Mouse (Mus musculus) cerebellum, adult (tissue): ENCODE data around the gene Mtap.

Experiments
- ATAC-seq: cut with Nextera tagmentation; 2 replicates; pipeline ENCODE4 v1.9.2; 2017; ENCODE audit warnings: mild to moderate bottlenecking, moderate library complexity, mixed read lengths; ENCODE audit not compliant: insufficient number of reproducible peaks, low FRiP score, low TSS enrichment

Mtap gene

GRCm38 (mm10) chr4:89136356-89136755 is 566 bp upstream of the Mtap start:
- ATAC-seq: no peak

DNA sequence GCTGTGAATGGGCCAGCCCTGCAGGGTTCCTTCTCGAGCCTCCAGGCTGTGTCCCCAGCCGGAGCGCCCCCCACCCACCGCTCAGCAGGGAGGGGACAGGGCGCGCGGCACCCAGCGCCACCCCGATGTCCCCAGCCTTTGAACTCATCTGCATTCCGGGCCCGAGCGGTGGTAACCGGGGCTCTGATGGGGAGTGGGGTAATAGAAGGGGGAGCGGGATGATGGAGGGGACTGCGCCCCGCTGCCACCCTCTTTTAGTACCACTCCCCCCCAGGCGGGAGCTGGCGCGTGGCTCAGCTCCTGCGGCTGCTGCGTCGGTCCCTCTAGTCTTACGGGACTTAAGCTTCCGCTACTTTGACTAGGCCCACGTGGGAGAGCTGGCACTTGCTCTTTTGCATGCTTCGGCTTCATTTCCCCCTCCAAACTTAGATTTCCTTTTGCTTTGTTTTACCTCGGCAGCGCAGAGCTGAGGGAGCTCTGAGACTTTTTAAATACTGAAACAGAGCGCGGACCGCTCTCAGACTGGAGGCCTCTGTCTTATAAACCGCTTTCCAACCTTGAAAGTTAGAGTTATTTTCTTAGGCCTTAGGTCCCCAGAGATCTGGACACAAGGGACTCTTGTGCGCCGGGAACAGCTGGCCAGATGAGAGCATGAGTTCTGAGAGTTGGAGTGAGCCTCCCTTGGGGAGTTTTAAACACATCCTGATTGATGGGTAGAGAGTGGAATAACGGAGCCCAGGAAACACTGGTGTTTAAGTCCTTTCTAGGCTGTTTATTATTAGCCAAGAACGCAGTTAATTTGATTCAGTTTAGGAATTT is 829 bp downstream of the Mtap start:
- peak; percentile 23; the same call in 1 of the 2 replicates for ATAC-seq

DNA sequence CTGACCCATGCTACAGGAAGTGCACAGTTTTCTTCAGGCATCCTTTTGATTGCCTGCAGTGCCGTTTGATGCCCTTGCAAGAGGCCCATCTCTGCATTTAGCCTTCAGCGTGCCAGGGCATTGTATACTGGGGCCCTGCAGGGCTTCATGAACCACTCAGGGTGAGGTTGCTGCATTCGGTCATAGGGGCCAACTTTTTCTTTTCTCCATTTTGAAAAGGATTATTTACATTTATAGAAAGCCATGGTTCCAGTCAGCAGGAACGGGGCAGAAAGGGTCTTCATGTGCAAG is 1.4 kb downstream of the Mtap start:
- no peak for ATAC-seq

DNA sequence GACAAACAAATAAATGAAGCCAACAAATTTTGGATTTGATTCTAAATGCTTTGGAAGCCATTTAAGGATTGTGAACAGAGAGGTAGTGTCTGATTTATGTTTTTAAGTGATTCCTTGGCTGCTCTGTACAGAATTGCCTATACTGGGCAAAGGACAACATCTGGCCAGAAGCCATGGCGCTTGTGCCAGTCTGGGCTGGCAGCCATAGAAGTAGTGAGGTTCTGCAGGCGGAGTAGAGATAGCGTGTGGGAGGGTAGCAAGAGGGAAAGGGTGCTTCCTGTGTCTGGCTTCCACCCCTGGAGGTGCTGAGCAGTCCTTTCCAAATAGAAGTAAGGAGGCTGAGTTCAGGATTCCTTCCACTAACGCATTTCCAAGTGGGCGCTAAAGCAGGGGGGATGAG is 3.9 kb downstream of the Mtap start:
- ATAC-seq: no peak

DNA sequence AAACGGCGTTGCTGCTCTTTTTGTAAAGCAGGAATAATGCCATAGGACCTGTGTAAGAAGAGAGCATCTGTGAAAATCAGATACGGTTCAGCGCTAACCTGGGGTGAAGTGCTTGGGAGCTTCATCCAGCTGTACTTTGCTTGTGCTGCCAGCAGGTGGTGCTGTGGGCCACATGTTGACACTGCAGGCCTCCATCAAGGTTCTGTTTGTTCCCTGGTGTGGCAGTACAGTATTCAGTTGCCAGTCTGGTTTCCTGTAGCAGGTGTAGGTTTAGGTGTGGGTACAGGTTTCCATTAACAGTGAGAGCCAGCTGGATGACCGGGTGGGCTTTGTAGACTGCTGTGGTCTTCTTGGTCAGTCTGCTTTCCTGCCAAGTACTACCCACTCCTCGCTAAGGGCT is 8.5 kb downstream of the Mtap start:
- ATAC-seq: peak; percentile 78

DNA sequence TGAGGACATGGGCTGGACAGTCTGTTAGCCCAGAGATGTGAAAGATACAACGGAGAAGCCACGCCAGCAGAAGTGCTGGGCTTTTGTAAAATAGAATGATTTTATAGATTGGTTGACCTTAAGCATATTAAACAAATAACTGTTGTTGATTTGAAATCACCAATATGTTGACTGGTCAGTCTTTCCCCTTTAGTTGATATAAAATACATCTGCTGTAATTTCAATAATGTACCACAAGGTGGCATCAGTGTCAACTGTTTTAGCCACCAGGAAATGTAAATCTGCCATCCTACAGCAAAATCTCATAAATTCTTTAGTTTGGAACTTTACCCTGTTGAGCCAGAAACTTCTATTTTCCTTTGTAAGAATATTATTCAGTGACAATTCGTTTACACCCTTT is 9.4 kb downstream of the Mtap start:
- ATAC-seq: no peak

- ATAC-seq: no peak
Observed at GRCm38 (mm10) chr4:89149261-89149660, 12.3 kb downstream of the Mtap start.

- no peak for ATAC-seq
Observed at GRCm38 (mm10) chr4:89161389-89161788, 24.5 kb downstream of the Mtap start.

DNA sequence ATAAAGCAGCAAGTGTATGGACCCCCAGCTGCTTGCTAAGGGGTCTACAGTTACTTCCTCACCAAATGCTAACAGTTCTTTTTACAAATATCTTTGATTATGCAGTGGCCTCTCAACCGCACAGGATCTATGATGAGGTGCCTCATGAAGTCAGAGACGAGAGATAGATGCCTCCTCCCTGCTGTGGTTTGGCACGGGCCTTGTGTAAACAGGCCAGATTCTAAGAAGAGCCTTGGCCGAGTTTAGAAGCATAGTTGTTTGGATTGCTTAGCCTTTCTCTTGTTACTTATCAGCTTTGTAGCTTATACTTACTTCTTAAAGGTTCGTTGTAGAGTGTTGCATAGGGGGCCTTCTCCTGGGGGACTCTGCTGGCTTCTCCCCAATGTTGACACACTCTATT is 25.6 kb downstream of the Mtap start:
- no peak for ATAC-seq

GRCm38 (mm10) chr4:89163613-89164012 is 26.7 kb downstream of the Mtap start:
- no peak for ATAC-seq

DNA sequence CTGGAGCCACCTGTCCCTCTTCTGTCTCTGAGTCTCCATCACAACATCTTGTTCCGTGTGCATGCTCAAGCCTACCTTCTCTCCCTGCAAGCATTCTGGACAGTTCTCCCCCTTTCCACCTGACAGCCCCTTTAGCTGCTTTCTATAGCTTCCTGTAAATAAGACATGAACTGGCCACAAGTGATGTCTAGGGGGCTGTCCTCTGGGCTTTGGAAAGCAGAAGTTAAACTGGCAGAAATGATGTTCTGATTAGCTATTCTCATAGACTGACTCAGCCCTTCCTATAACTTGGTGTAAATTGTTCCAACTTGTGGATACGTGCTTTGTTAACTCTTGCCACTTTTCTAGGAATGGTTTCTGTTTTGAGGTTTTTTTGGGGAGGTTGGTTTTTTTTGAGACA is 27.8 kb downstream of the Mtap start:
- ATAC-seq: no peak

GRCm38 (mm10) chr4:89168877-89169276 is 32.0 kb downstream of the Mtap start:
- ATAC-seq: no peak

- ATAC-seq: no peak
Observed at GRCm38 (mm10) chr4:89169739-89170138, 32.8 kb downstream of the Mtap start.

DNA sequence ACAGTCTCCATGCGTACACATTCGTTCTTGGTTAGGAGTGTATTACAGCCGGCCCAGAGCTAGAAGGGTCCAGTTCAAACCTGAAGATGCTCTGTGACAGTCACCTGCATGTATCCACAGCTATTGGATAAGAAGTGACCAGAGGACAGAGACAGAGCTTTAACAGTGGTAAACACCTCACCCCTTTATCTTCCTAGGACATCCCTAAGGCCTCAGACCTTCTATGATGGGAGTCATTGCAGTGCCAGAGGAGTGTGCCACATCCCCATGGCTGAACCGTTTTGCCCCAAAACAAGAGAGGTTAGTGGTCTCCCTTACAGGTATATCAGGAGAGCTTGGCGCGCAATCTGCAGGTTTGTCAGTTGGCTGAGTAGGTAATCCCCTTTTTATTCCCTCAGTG is 34.0 kb downstream of the Mtap start:
- ATAC-seq: no peak

GRCm38 (mm10) chr4:89172873-89173605 is 36.1 kb downstream of the Mtap start:
- no peak for ATAC-seq

GRCm38 (mm10) chr4:89177514-89178307 is 40.8 kb downstream of the Mtap start:
- ATAC-seq: no peak

- no peak for ATAC-seq
Observed at GRCm38 (mm10) chr4:89180121-89180520, 43.2 kb downstream of the Mtap start.

GRCm38 (mm10) chr4:89181656-89182055 is 44.7 kb downstream of the Mtap start:
- no peak for ATAC-seq

DNA sequence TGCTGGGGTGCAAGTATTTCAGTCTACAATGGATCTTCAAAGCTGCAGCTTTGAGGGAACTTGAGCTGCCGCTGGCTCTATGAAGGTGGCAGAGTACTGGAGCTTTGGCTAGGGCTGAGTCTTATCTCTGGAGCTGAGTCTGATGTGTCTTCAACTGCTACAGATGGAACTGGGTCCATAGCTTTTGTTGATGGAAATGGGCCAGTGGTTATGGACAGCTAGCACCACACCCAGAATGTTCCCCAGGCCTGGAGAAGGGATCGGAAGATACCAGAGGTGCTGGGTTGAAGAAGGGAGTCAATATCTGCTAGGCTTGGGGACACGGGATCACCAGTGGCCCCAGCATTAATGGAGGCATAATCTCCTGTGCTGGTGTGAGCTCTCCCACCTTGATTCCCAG is 45.6 kb downstream of the Mtap start:
- ATAC-seq: no peak

DNA sequence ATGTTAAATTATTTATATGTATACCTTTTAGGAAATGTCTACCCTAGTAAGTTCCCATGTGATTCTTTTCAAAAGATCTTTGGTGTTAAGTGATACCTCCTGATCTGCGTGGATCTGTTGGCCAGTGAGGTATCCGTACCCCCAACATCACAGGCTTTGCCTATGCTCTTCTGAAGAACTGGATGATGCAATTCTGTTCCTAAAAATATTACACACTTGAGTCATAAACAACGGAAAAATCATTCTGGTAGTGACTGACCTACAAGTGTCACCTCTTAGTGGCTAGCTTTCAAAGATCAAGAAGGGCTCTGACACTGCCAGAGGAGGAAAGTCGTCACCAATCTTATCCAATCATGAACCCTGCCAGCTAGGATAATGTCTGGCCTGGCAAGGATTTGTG is 58.6 kb downstream of the Mtap start:
- no peak for ATAC-seq

GRCm38 (mm10) chr4:89197128-89197527 is 60.2 kb downstream of the Mtap start:
- no peak for ATAC-seq
